Mouse (Mus musculus) hindbrain, embryonic 16.5 days (tissue): Measurements from ENCODE around the gene Lclat1. TPM values are rescaled to one million over a fixed set of nuclear protein-coding genes. Genes with fewer than 3 reads are reported as not detected.

Experiments used
- ATAC-seq: fragments of 200-750 bp; cut with Nextera tagmentation; 2 replicates; pipeline ENCODE4 v1.8.0; 2017; ENCODE audit warnings: moderate TSS enrichment, moderate library complexity
- H3K27ac ChIP-seq: fragments of 300-500 bp; sonication (generic); 2 replicates; pipeline ENCODE4 v1.5.1; 2014; ENCODE audit warnings: low read depth, mild to moderate bottlenecking, control low read depth, low read length, moderate library complexity
- H3K27me3 ChIP-seq: fragments of 300-500 bp; sonication (generic); replicated peaks from 2 replicates; pipeline ENCODE4 v1.6.1; 2014; ENCODE audit warnings: low read length; ENCODE audit not compliant: control insufficient read depth, insufficient read depth
- H3K36me3 ChIP-seq: fragments of 300-500 bp; sonication (generic); 2 replicates; pipeline ENCODE4 v1.6.1; 2014; ENCODE audit warnings: mild to moderate bottlenecking, low read length, moderate library complexity, mixed read lengths; ENCODE audit not compliant: control insufficient read depth, insufficient read depth
- H3K4me1 ChIP-seq: fragments of 300-500 bp; sonication (generic); 2 replicates; pipeline ENCODE4 v1.6.1; 2014; ENCODE audit warnings: low read depth, low read length; ENCODE audit not compliant: control insufficient read depth, insufficient read depth
- H3K4me2 ChIP-seq: fragments of 300-500 bp; sonication (generic); 2 replicates; pipeline ENCODE4 v1.6.1; 2014; ENCODE audit warnings: mild to moderate bottlenecking, low read length, control low read depth, moderate library complexity
- H3K4me3 ChIP-seq: fragments of 300-500 bp; sonication (generic); 2 replicates; pipeline ENCODE4 v1.5.1; 2014; ENCODE audit warnings: mild to moderate bottlenecking, low read length, control low read depth, moderate library complexity
- H3K9ac ChIP-seq: fragments of 300-500 bp; sonication (generic); 2 replicates; pipeline ENCODE4 v1.6.1; 2014; ENCODE audit warnings: low read depth, mild to moderate bottlenecking, control low read depth, low read length, moderate library complexity
- H3K9me3 ChIP-seq: fragments of 300-500 bp; sonication (generic); 2 replicates; pipeline ENCODE4 v1.6.1; 2014; ENCODE audit warnings: mild to moderate bottlenecking, low read length, moderate library complexity; ENCODE audit not compliant: control insufficient read depth
- WGBS: fragments of 180-500 bp; shearing (Covaris S2); extraction: QIAGEN DNeasy Blood & Tissue Kit; methylation state at CpG from one replicate; pipeline ENCODE4 v1.1.7; 2014; 5-methylcytosine and 5-hydroxymethylcytosine counted together
- polyA plus RNA-seq: library from polyadenylated mRNA; unstranded; fragments of >200 nt; fragmentation: Nextera tagmentation; extraction: Ambion mirVana; gene quantifications from 2 replicates; pipeline ENCODE4 v1.2.1, GENCODE M21; 2015

Lclat1 gene
- polyA plus RNA-seq, 1 experiment from 2014 or later = 13.8 TPM

- no peak overlapping the region for H3K27ac ChIP-seq
- H3K36me3 ChIP-seq = no peaks in the 10 kb centered on the region
- H3K4me1 ChIP-seq = no peaks in the 10 kb centered on the region
- H3K4me3 ChIP-seq = no peak overlapping the region
- WGBS = 93% methylated on average over 5 of the region's 5 CpGs
- ATAC-seq = no peak
- no peak overlapping the region for H3K9ac ChIP-seq
- H3K4me2 ChIP-seq = no peak overlapping the region
- H3K27me3 ChIP-seq = no peaks in the 10 kb centered on the region
- no peaks in the 10 kb centered on the region for H3K9me3 ChIP-seq
Observed at GRCm38 (mm10) chr17:73100396-73100795, 7.4 kb upstream of the Lclat1 start.

GRCm38 (mm10) chr17:73102538-73102937, 5.2 kb upstream of the Lclat1 start:
- no peak for ATAC-seq
- Histone ChIP-seq H3K4me3 (no peak overlapping the region), H3K36me3 (no peaks in the 10 kb centered on the region), H3K4me2 (no peak overlapping the region), H3K9me3 (no peaks in the 10 kb centered on the region), H3K27me3 (no peaks in the 10 kb centered on the region), H3K4me1 (peaks cover 2% of the 10 kb centered on the region; the same call in 1 of the 2 replicates), H3K9ac (no peak overlapping the region), H3K27ac (no peak overlapping the region)
- whole genome bisulfite sequencing = 83% methylated on average over 4 of the region's 4 CpGs

GRCm38 (mm10) chr17:73108170-73108887, 544 bp downstream of the Lclat1 start:
- H3K27ac ChIP-seq = peak overlapping the region; percentile 79
- peak overlapping the region; percentile 90 for H3K9ac ChIP-seq
- H3K9me3 ChIP-seq = no peaks in the 10 kb centered on the region
- H3K4me1 ChIP-seq = peaks cover 13% of the 10 kb centered on the region
- H3K4me2 ChIP-seq = peak overlapping the region; percentile 63
- 8% methylated on average over 33 of the region's 35 CpGs for WGBS
- no peak; the same call in 1 of the 2 replicates for ATAC-seq
- peak overlapping the region; percentile 81 for H3K4me3 ChIP-seq
- H3K27me3 ChIP-seq = no peaks in the 10 kb centered on the region
- no peaks in the 10 kb centered on the region for H3K36me3 ChIP-seq

GRCm38 (mm10) chr17:73108888-73109259, 1.1 kb downstream of the Lclat1 start:
- 91% methylated on average over 7 of the region's 7 CpGs for WGBS
- Histone ChIP-seq H3K4me2 (peak overlapping the region; percentile 63), H3K27ac (no peak overlapping the region), H3K9ac (peak overlapping the region; percentile 90; the same call in 1 of the 2 replicates), H3K27me3 (no peaks in the 10 kb centered on the region), H3K4me1 (peaks cover 13% of the 10 kb centered on the region), H3K36me3 (no peaks in the 10 kb centered on the region), H3K4me3 (peak overlapping the region; percentile 81), H3K9me3 (no peaks in the 10 kb centered on the region)
- ATAC-seq = no peak

GRCm38 (mm10) chr17:73112128-73112527, 4.3 kb downstream of the Lclat1 start:
- ATAC-seq = no peak
- Histone ChIP-seq H3K27me3 (no peaks in the 10 kb centered on the region), H3K4me1 (peaks cover 13% of the 10 kb centered on the region), H3K9ac (no peak overlapping the region), H3K9me3 (no peaks in the 10 kb centered on the region), H3K27ac (no peak overlapping the region), H3K36me3 (no peaks in the 10 kb centered on the region), H3K4me3 (no peak overlapping the region), H3K4me2 (no peak overlapping the region)
- 72% methylated on average over 7 of the region's 7 CpGs for WGBS

- Histone ChIP-seq H3K9ac (no peak overlapping the region), H3K27me3 (no peaks in the 10 kb centered on the region), H3K4me1 (peaks cover 11% of the 10 kb centered on the region), H3K9me3 (no peaks in the 10 kb centered on the region), H3K4me3 (no peak overlapping the region), H3K27ac (no peak overlapping the region), H3K4me2 (no peak overlapping the region), H3K36me3 (no peaks in the 10 kb centered on the region)
- 13% methylated on average over 6 of the region's 6 CpGs for WGBS
- no peak for ATAC-seq
Observed at GRCm38 (mm10) chr17:73112601-73113000, 4.8 kb downstream of the Lclat1 start.

GRCm38 (mm10) chr17:73113230-73113629, 5.4 kb downstream of the Lclat1 start:
- Histone ChIP-seq H3K4me3 (no peak overlapping the region), H3K27ac (no peak overlapping the region), H3K27me3 (no peaks in the 10 kb centered on the region), H3K9ac (no peak overlapping the region), H3K36me3 (no peaks in the 10 kb centered on the region), H3K4me2 (no peak overlapping the region), H3K4me1 (peaks cover 11% of the 10 kb centered on the region), H3K9me3 (no peaks in the 10 kb centered on the region)
- WGBS = 94% methylated on average over 4 of the region's 4 CpGs
- no peak for ATAC-seq

GRCm38 (mm10) chr17:73118134-73118533, 10.3 kb downstream of the Lclat1 start:
- no peak overlapping the region for H3K27ac ChIP-seq
- H3K27me3 ChIP-seq = no peaks in the 10 kb centered on the region
- no peak overlapping the region for H3K9ac ChIP-seq
- H3K36me3 ChIP-seq = no peaks in the 10 kb centered on the region
- WGBS = 94% methylated on average over 3 of the region's 3 CpGs
- no peak overlapping the region for H3K4me2 ChIP-seq
- H3K4me3 ChIP-seq = no peak overlapping the region
- H3K9me3 ChIP-seq = no peaks in the 10 kb centered on the region
- no peaks in the 10 kb centered on the region for H3K4me1 ChIP-seq
- ATAC-seq = no peak

- no peaks in the 10 kb centered on the region for H3K27me3 ChIP-seq
- H3K9me3 ChIP-seq = no peaks in the 10 kb centered on the region
- no peak overlapping the region for H3K4me3 ChIP-seq
- no peak overlapping the region for H3K9ac ChIP-seq
- H3K27ac ChIP-seq = no peak overlapping the region
- no peaks in the 10 kb centered on the region for H3K4me1 ChIP-seq
- WGBS = 86% methylated on average over 4 of the region's 4 CpGs
- ATAC-seq = no peak
- H3K4me2 ChIP-seq = no peak overlapping the region
- no peaks in the 10 kb centered on the region for H3K36me3 ChIP-seq
Observed at GRCm38 (mm10) chr17:73118702-73119101, 10.9 kb downstream of the Lclat1 start.
